ENCODE assay signal across 1 mouse cellular context in the genomic region with DNA sequence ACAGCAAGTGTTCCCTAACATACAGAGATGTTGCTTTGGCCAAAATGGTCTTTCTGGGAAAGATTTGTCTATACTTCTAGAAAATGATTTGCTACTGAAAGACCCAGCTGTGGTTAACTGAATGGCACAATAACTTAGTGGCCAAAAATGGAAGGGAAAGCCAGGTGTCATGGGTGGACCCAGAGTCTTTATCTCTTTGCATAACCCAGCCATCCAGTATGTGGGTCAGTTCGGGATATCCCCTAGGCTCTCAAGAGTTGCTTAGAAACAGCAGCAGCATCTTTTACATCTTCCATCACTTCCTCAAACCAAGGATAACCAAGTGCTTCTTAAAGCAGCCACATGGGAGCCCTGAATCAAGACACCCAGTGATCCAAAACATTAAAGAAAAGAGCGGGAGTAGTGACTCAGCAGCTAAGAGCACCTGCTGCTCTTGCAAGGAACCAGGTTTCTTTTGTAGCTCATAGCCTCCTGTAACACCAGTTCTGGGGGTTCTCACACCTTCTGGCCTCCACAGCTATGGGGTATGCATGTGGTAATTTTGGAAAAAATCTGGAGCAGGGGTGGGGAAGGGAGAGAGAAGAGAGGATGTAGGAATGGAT.
TF ChIP-seq lines count a peak whose summit lies in the region.

No protein-coding gene starts in this region.

TF ChIP-seq in CH12.LX, 34 proteins besides CTCF, POLR2A, EP300 and RAD21 (continued from another document):
- no peak for TF ChIP-seq PAX5 (IDR thresholded peaks at IDR 0.05; ENCODE audit: low read length)
- no peak for TF ChIP-seq USF1 (IDR thresholded peaks at IDR 0.05; ENCODE audit: low read depth, low read length)
- TF ChIP-seq MXI1 (IDR thresholded peaks at IDR 0.05; ENCODE audit: low read depth, low read length) = no peak
- no peak for TF ChIP-seq ZNF384 (IDR thresholded peaks at IDR 0.05; ENCODE audit: low read depth, low read length)
- TF ChIP-seq MEF2A (IDR thresholded peaks at IDR 0.05; ENCODE audit: borderline replicate concordance, low read depth, low read length) = peak; percentile 68
- no peak for TF ChIP-seq NRF1 (IDR thresholded peaks at IDR 0.05; ENCODE audit: low read depth, low read length)
- no peak for TF ChIP-seq TBP (conservative IDR thresholded peaks at IDR 0.05; ENCODE audit: low read depth, low read length)
- TF ChIP-seq GABPA (IDR thresholded peaks at IDR 0.05; ENCODE audit: insufficient replicate concordance, low read depth, low read length) = no peak
- peak; percentile 54 for TF ChIP-seq ETS1 (conservative IDR thresholded peaks at IDR 0.05; ENCODE audit: low read depth, low read length)
- peak; percentile 44; the same call in 1 of the 2 replicates for TF ChIP-seq CHD2 (IDR thresholded peaks at IDR 0.05; ENCODE audit: low read length)
- TF ChIP-seq HCFC1 (IDR thresholded peaks at IDR 0.05; ENCODE audit: low read depth, low read length) = no peak
- no peak for TF ChIP-seq ZMIZ1 (IDR thresholded peaks at IDR 0.05; ENCODE audit: low read depth, low read length)
- peak; percentile 59; the same call in 1 of the 2 replicates for TF ChIP-seq TCF12 (IDR thresholded peaks at IDR 0.05; ENCODE audit: low read depth, low read length)
- no peak for TF ChIP-seq UBTF (IDR thresholded peaks at IDR 0.05; ENCODE audit: low read depth, low read length)
- no peak for TF ChIP-seq ZKSCAN1 (IDR thresholded peaks at IDR 0.05; ENCODE audit: borderline replicate concordance, low read depth, low read length)
- TF ChIP-seq ZC3H11A (IDR thresholded peaks at IDR 0.05; ENCODE audit: low read depth, low read length) = no peak
- no peak for TF ChIP-seq JUND (conservative IDR thresholded peaks at IDR 0.05; ENCODE audit: low read depth, low read length)
- TF ChIP-seq NELFE (IDR thresholded peaks at IDR 0.05; ENCODE audit: low read depth, low read length) = no peak
- TF ChIP-seq POLR2AphosphoS2 (IDR thresholded peaks at IDR 0.05; ENCODE audit: low read depth, low read length) = no peak
